Mouse (Mus musculus) right cerebral cortex, adult 2 months (tissue): Measurements from ENCODE around the gene Epha3.
A peak's percentile ranks its signal among the peaks of the same experiment; 100 is the strongest.

Experiments used
- DNase-seq, 2 experiments: peaks; one replicate each; pipeline ENCODE4 v3.0.0; 2021 to 2022; ENCODE audit warnings: low spot score in 2 of 2

Gene Epha3

DNA sequence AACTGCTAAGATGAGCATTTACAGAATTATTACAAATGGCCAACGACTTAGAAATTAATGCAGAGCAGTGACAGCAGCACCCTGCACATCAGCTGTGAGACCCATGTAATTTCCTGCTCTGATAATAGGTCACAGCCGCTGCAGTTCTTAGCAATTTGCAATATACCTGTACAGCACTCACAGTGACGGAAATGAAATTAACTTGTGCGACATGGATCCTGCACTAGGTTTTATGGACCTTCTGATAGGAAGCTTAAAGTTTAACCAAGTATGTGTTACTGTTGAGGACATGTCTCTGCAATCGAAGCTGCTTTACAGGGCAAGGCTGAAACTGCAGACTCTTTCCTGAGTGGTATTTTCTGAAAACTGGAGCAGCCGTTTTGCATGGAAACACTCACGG lies 80.4 kb downstream of the Epha3 start:
- DNase-seq = no peak

DNA sequence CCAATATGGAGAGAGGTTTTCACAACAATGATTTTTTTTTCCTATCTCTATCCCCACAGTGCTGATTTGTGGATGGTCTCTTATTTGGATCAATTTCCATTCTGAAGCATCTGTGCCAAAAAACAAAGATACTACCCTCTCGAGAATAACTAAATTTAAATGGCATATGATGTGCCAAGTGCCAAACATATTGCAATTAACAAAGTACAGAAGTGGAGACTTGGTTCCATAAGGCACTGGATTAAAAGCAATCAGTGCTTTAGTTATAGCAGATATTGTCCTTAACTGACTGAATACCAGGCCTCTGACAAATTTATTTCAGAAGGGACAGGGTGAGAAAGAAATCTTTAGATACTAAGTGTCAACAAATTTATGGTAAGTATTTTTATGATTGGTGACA lies 81.9 kb downstream of the Epha3 start:
- DNase-seq = no peak

DNA sequence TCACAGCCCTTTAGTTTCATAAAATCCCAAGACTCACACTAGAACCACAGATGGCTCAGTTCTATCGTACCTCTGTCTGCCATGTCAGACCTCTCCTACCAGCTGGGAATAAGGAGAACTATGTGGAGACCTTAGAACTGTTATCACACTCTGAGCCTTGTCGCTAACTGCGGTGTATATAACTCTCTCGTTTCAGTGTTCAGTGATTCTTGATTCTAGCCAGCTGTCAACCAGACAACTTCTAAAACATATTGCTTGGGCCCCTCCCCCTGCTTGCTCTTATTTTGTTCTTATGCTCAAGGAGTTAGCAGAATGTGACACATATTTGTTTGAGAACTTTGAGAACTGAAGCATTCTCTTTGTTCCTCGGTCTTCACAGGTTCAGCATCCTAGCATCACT lies 83.8 kb downstream of the Epha3 start:
- DNase-seq = no peak

DNA sequence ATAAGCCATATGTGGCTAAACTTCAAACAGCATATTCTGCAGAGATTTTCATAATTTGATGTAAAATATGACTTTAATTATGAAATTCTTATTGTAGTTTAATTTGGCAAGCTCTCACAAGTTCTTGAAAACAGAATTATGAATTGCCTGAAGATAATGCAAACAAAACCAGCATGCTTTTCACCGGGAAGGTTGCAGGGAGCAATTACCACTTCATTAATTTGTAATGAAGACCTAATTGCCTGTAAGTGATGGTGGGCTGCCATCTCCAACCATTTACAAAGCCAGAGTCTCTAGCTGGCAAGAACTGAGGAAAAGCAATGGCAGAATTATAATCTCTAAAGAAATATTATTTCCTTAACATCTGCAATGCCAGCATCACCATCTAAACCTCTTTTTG lies 86.2 kb downstream of the Epha3 start:
- no peak for DNase-seq

- DNase-seq = no peak
Observed at GRCm38 (mm10) chr16:63772566-63772965, 91.4 kb downstream of the Epha3 start.

- DNase-seq = no peak
Observed at GRCm38 (mm10) chr16:63767589-63767988, 96.4 kb downstream of the Epha3 start.

- no peak for DNase-seq
Observed at GRCm38 (mm10) chr16:63761177-63761576, 102.8 kb downstream of the Epha3 start.

DNA sequence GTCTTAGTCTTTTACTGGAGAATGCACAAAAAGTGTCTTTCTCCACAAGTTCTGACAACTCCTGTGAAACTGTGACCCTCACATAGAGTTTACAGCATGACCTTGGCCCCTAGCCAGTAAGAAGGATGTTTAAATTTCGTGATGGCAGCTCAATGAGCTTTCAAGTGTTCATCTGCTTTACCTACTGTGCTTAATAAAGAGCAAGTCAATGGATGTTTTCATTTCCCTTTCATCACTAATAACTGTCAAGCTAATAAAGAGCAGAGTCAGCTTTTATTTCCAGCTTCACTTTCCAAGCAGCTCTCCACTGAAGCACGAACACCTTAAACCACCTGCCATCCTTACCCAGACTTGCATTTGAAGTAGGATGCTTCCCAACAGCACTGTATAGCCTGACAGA lies 103.9 kb downstream of the Epha3 start:
- DNase-seq = no peak

DNA sequence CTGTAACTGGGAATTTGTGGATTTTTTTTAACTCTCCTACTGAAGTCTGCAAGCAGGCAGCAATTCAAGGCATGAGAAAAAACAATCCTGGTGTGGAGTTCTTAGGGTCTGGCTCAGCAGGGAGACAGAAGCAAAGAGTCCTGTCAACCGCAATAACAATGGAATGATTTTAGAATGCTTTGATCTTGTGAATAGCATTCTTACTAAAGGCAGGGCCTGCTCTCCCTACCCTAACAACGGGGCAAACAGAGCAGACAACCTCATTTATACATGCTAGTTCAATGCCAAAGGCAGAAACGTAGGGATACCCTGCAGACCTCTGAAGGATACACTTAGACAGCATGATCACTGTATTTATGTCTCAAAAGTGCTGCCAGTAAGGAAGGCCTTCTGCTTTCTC lies 110.9 kb downstream of the Epha3 start:
- DNase-seq = no peak

- no peak for DNase-seq
Observed at GRCm38 (mm10) chr16:63747817-63748216, 116.2 kb downstream of the Epha3 start.

- DNase-seq = no peak
Observed at GRCm38 (mm10) chr16:63745465-63745864, 118.5 kb downstream of the Epha3 start.

DNA sequence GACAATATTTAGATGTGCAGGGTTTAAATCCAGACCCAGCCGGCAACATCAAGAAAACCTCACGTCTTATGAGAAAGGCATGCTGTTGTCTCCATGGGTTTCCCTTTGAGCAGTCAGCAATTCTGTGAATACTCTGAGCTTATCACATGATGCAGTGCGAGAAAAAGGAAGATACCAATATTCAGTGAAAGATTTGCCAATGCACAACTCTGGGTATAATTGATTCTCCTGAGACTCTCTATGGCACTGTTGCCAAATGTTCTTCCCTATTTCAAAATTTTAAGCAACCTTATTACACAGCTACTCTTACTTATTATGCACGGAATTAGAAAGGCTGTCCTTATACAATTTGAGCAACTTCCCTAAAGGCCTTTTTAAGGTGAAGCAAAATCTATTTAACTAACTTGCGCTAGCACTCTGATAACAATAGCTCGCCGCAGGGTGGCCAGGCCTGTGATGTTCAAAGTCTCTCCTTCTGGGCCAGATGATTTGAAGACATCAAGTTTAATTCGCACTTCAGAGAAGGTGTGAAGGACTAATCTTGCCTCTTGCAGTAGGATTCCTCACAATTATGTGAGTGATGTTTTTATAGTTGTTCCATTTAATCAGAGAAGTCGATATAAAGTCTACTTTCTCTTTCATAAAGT lies 120.6 kb downstream of the Epha3 start:
- DNase-seq = no peak

DNA sequence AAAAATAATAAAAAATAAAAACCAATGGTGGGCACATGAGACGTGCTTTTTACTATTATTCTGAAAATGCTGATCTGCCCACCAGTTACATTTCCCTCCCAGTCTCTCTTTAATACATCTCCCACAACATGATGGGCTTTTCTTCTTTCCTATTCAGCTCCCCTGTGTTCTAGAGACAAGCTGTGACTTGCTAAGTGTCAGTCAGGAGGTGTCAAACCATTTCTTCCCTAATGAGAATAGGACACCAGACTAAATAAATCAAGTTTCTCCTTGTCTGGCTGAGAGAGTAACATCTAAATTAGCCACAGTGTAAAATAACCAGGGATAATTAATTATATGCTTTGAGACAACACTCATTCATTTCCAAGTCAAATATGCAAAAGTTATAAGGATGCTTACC lies 144.7 kb downstream of the Epha3 start:
- DNase-seq = no peak

- no peak for DNase-seq
Observed at GRCm38 (mm10) chr16:63717317-63717716, 146.7 kb downstream of the Epha3 start.

DNA sequence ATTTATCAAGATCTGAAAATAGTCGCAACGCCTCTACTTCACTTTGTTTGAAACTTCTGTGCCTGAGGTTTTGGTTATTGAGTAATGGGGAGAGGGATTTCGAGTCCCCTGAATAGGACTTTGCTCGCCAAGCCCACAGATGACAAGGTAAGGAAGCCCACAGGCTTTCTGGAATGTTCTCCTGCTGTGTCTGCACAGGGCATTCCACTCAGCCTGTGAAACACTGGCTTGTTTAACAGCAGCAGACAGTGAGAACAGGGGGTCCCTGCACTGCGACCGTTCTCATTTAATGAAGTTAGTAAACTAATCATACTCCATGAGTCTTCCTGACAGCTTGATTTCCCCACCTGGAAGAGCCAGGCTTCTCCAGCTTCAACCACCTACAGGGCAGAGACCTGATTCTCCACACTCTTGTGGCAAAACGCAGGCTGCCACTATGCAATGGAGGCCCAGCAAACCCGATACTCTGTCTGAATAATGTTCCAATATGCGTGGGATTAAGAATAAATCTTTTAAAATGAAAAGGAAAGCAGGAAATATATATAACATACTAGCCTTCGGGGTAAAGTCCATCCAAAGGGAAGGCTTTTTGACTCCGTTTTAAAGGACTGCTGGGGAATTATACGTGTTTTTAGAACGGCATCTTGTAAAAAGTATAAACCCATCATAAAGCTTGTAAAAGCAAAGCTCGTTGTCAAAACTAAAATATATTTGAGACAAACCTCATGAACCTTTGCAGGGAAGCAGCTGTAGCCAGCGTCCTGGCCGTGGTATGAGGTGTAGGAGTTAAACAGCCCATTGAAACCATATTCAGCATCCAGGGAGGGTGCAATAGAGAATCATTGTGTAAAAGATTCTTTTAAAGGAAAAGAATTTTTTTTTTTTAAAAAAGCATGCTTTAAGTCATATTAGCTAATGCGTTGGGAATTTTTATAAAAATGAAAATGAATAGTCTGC lies 156.8 kb downstream of the Epha3 start:
- no peak for DNase-seq

DNA sequence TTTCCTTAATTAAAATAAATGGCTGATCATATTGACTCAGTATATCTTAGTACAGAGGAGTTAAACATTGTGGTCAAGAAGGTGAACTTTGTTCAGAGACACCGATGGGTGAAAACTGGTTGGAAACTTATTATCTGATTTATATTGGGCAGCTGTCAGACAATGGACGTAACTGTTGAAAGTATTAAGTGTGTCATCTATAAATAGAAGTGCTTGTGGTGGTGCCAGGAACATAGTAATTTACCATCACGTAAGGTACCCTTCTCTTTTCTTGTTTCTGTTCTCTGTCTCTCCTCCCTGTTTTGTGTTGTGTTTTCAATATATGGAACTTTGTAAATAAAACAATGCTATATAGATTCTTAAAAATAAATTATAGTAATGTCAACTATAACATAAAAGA lies 174.6 kb downstream of the Epha3 start:
- no peak for DNase-seq

- DNase-seq = no peak
Observed at GRCm38 (mm10) chr16:63684211-63684610, 179.8 kb downstream of the Epha3 start.

DNA sequence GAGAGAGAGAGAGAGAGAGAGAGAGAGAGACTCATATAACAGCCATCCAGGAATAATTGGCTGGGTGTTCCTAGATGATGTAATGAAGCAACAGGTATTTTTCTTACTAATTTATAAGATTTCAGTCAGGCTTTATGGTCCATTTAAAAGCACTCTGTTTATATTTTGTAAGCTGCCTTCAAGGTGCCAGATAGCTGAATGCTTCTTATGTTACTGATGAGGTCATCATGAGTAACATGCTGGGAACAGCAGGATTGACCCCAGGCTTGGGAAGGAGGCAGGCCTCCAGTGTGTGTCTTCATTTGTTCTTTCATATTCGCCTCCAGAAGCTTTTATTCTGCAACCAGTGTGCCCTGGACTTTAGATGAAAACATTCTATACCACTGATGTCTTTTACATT lies 189.5 kb downstream of the Epha3 start:
- DNase-seq = no peak

DNA sequence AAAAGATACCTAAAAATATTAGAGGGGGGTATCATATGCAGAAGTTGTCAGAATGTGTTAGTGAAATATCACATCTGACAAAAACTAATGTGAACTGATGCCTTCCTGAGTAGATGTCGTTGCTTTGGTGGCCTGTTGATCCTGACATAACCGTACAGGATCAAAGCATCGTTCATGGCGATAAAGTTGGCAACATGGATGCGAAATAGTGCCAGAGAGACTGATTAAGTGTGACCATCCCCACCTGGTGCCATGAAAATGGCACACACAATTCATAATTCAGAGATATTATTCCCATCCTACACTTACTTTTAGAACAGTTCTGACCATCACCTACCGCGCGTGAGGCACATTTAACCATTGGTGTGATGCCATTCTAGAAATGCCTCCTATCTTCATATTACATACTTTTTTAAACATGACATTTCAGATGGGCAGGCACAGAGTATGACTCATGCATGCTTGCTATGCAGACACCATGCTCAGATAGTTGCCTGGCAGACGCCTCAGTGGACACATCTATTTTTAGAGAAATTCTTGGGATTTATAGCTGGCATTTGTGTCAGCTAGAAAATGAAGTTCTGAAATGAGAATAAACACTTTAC lies 190.6 kb downstream of the Epha3 start:
- DNase-seq = peak; percentile 13 to 30

DNA sequence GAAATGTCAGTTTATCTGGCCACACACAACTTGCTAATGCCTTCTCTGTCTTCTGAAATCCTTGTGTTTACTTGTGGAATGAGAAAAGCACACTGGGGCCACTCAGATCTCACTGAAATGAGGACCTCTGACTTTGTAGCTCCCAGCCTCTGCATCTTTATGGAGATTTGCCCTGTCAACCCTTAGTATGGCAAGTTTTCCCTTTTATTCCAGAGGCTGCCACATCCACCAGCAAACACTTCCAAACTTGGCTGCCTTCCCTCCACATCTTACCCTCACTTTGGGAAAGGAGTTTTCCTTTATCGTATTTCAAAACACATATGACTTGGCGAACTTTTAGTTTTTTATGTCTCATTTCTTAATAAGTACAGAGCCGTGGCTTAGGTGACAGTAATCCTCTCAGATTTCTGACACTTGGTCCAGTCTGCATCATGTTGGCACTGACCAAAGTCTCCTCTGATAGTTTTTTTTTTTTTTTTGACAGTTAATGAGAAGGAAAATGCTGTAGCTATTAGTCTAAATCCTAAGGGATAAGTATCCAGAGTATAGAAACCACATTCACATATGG lies 198.0 kb downstream of the Epha3 start:
- DNase-seq = no peak

DNA sequence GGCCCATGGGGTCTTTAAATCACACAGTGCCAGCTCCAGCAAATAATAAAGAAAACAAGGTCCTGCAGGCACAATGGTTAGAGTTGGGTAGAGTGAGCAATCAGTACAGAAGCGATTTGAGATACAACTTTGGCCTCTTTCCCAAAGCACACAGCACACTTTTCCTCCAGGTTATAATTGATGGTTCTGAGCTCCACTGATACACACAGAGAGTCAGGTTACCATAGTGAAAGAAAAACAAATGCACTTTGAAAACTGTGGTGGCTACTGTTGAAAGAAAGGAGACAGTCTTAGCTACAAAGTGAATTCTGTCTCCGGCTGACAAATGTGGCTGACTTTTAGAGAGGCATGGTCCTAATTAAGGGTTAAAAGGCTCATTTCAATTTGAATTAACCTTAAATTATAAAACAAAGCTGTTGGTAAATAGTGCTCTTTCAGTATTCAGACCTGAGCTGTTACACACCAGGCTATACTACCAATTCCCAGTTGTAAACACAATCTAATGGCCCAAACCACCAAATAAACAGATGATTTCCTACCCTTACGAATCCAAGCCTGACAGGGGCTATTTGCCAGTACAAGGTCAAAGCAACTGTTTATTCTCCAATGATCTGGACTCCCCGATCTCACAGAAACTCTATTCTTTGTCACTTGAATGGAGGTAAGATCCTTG lies 205.5 kb downstream of the Epha3 start:
- DNase-seq = no peak

GRCm38 (mm10) chr16:63657743-63658142 lies 206.2 kb downstream of the Epha3 start:
- DNase-seq = no peak
